In genomic region chr6:4504603-4505131, GRCm38 (mm10) we compare ENCODE assay signal across 7 mouse cellular contexts. TPM values are rescaled to one million over a fixed set of nuclear protein-coding genes. Genes with fewer than 3 reads are reported as not detected.
DNase-seq lines count a peak whose midpoint lies in the region; ATAC-seq and TF ChIP-seq lines count a peak whose summit lies in the region.

Gene Col1a2 (plus strand): TSS chr6:4504814.

- 0 out of 2 replicates have a peak, but pooled peaks have one; percentile 24 for ATAC-seq in liver, embryonic 12.5 days

- H3K9ac ChIP-seq in liver, embryonic 12.5 days, result peak within 1 kb of the TSS; percentile 45; the same call in 1 of the 2 replicates

- no peaks in the 10 kb centered on the region for H3K4me1 ChIP-seq in thymus, adult 2 months (replicated peaks; ENCODE audit: control insufficient read depth, insufficient read depth, low read length)
- peaks cover 6% of the 10 kb centered on the region for H3K4me1 ChIP-seq in embryonic fibroblast, embryonic 13.5 days (ENCODE audit: control insufficient read depth, insufficient read depth, low read length)
- H3K4me1 ChIP-seq in liver, embryonic 12.5 days, result peaks cover 13% of the 10 kb centered on the region

- intact Hi-C loops in heart, postnatal 36 days (cut with DNase I), result loop anchor here (1.0 kb wide), 1 partner anchor 87 kb away; no protein-coding TSS in a partner anchor

- H3K4me3 ChIP-seq in thymus, adult 2 months (ENCODE audit: control insufficient read depth, insufficient read depth, low read length), result no peak within 1 kb of the TSS
- H3K4me3 ChIP-seq in embryonic fibroblast, embryonic 13.5 days (ENCODE audit: insufficient read depth, low read length), result peak within 1 kb of the TSS; percentile 71
- peak within 1 kb of the TSS; percentile 43 for H3K4me3 ChIP-seq in liver, embryonic 12.5 days

- no peak for TF ChIP-seq CTCF in thymus, adult 2 months (IDR thresholded peaks at IDR 0.05; ENCODE audit: borderline replicate concordance, control insufficient read depth, extremely low read depth, insufficient read depth, low read length, poor library complexity)
- no peak for TF ChIP-seq CTCF in embryonic fibroblast, embryonic 13.5 days (IDR thresholded peaks at IDR 0.05; ENCODE audit: borderline replicate concordance, insufficient read depth, low read length)

- no peaks in the 10 kb centered on the region for H3K9me3 ChIP-seq in liver, embryonic 12.5 days (replicated peaks)

- H3K4me2 ChIP-seq in liver, embryonic 12.5 days, result peak within 1 kb of the TSS; percentile 65

- no peak within 1 kb of the TSS for H3K27ac ChIP-seq in thymus, adult 2 months (ENCODE audit: control insufficient read depth, insufficient read depth, low read length)
- H3K27ac ChIP-seq in embryonic fibroblast, embryonic 13.5 days (ENCODE audit: insufficient read depth, low read length), result peak within 1 kb of the TSS; percentile 98
- H3K27ac ChIP-seq in liver, embryonic 12.5 days, result no peak within 1 kb of the TSS

- no peak for TF ChIP-seq POLR2A in thymus, adult 2 months (IDR thresholded peaks at IDR 0.05; ENCODE audit: control insufficient read depth, extremely low read depth, insufficient read depth, low read length, poor library complexity)
- TF ChIP-seq POLR2A in embryonic fibroblast, embryonic 13.5 days (IDR thresholded peaks at IDR 0.05; ENCODE audit: low read depth, low read length), result peak; percentile 11; the same call in 1 of the 2 replicates

- no peaks in the 10 kb centered on the region for H3K27me3 ChIP-seq in thymus, adult 2 months (ENCODE audit: control insufficient read depth, insufficient read depth, low read length)
- H3K27me3 ChIP-seq in liver, embryonic 12.5 days (replicated peaks), result peaks cover 12% of the 10 kb centered on the region

- WGBS in thymus, adult 2 months, result 44% methylated on average over 3 of the region's 3 CpGs
- 21% methylated on average over 3 of the region's 3 CpGs for WGBS in liver, embryonic 12.5 days (ENCODE audit: insufficient replicate concordance)

- H3K36me3 ChIP-seq in thymus, adult 2 months (ENCODE audit: control insufficient read depth, insufficient read depth, low read length), result no peaks in the 10 kb centered on the region
- H3K36me3 ChIP-seq in liver, embryonic 12.5 days, result no peaks in the 10 kb centered on the region

- no peak for DNase-seq in thymus, adult 2 months
- no peak for DNase-seq in thymus, adult 18-20 months
- no peak for DNase-seq in heart, postnatal 36 days
- DNase-seq in right cerebral cortex, adult 18-20 months, result no peak
- DNase-seq in ovary, postnatal 36 days (ENCODE audit: low spot score), result no peak

RNA-seq across cellular contexts. Expression of gene Col1a2, which starts in this region (rescaled TPM):
- 20.7 and 21.5 TPM in 2 replicates for polyA plus RNA-seq in thymus, adult 2 months (2012; rRNA removed)
- 3,465 and 4,838 TPM in 2 replicates for polyA plus RNA-seq in embryonic fibroblast, embryonic 13.5 days (2011; ENCODE audit: insufficient read length, low read depth, missing spikeins)
- 100 to 1,000 TPM; 137 to 156 TPM for total RNA-seq in heart, postnatal 36 days (2021)
- polyA plus RNA-seq in liver, embryonic 12.5 days (2016; fragmentation: Nextera tagmentation; extraction: Ambion mirVana), result 85.5 and 94.7 TPM in 2 replicates

Comparison
In these comparisons a context has a peak if more than half of its experiments do, and no peak if none do; other contexts are left out.
1. RNA of gene Col1a2 (polyA plus RNA-seq): 3,465 to 4,838 TPM in embryonic fibroblast, embryonic 13.5 days; 85.5 to 94.7 TPM in liver, embryonic 12.5 days and 20.7 to 21.5 TPM in thymus, adult 2 months; every median in the first group is over 10 times any median in the second.